Mouse (Mus musculus): ENCODE data around the gene Pax2.

- no peak for TF ChIP-seq CTCF (IDR thresholded peaks at IDR 0.05; ENCODE audit: insufficient read depth, low read depth, low read length)
- no peak for TF ChIP-seq POLR2A (IDR thresholded peaks at IDR 0.05; ENCODE audit: insufficient read depth, low read depth, low read length)
These were observed 44.5 kb downstream of the Pax2 start for GRCm38 (mm10) chr19:44800327-44800726.
